Comparison of ENCODE assay signal across 8 mouse cellular contexts in genomic region chr1:134456060-134456459, GRCm38 (mm10). TPM values are rescaled to one million over a fixed set of nuclear protein-coding genes. Genes with fewer than 3 reads are reported as not detected.
DNase-seq lines count a peak whose midpoint lies in the region; ATAC-seq and TF ChIP-seq lines count a peak whose summit lies in the region.

No protein-coding gene starts in this region.

- H3K27ac ChIP-seq in forebrain, embryonic 13.5 days = no peak overlapping the region
- peak overlapping the region; percentile 93 for H3K27ac ChIP-seq in liver, embryonic 12.5 days

- intact Hi-C loops in heart, postnatal 14 days (cut with DNase I) = no loop called here

- H3K4me2 ChIP-seq in forebrain, embryonic 13.5 days = peak overlapping the region; percentile 81
- H3K4me2 ChIP-seq in liver, embryonic 12.5 days = peak overlapping the region; percentile 84

- no peak for TF ChIP-seq CTCF in C2C12 (IDR thresholded peaks at IDR 0.05; ENCODE audit: control insufficient read depth, insufficient read depth, insufficient read length)

- peak; percentile 54 for DNase-seq in heart, adult 11 months
- no peak for DNase-seq in heart, postnatal 14 days
- DNase-seq in right cerebral cortex, postnatal 4 days = no peak
- no peak for DNase-seq in gastrocnemius, postnatal 25 days
- no peak for DNase-seq in frontal cortex, postnatal 14 days (ENCODE audit: low spot score in 2 of 2)

- no peak for ATAC-seq in forebrain, embryonic 13.5 days
- ATAC-seq in liver, embryonic 12.5 days = no peak

- H3ac ChIP-seq in C2C12 (ENCODE audit: control insufficient read depth, insufficient read length, low read depth) = peak overlapping the region; percentile 100

- H3K27me3 ChIP-seq in C2C12 (ENCODE audit: control insufficient read depth, insufficient read depth, insufficient read length) = no peaks in the 10 kb centered on the region
- H3K27me3 ChIP-seq in forebrain, embryonic 13.5 days = no peaks in the 10 kb centered on the region
- 0 out of 2 replicates have a peak, but pooled peaks cover 5% of the 10 kb centered on the region for H3K27me3 ChIP-seq in liver, embryonic 12.5 days (replicated peaks)

- no peaks in the 10 kb centered on the region for H3K9me3 ChIP-seq in forebrain, embryonic 13.5 days (replicated peaks)
- H3K9me3 ChIP-seq in liver, embryonic 12.5 days (replicated peaks) = no peaks in the 10 kb centered on the region

- H3K9ac ChIP-seq in forebrain, embryonic 13.5 days = peak overlapping the region; percentile 94
- H3K9ac ChIP-seq in liver, embryonic 12.5 days = peak overlapping the region; percentile 97

- H3K79me2 ChIP-seq in C2C12 (ENCODE audit: control insufficient read depth, insufficient read depth) = peaks cover 11% of the 10 kb centered on the region

- H3K36me3 ChIP-seq in C2C12 (ENCODE audit: control insufficient read depth, insufficient read depth) = peaks cover under 1% of the 10 kb centered on the region
- H3K36me3 ChIP-seq in forebrain, embryonic 13.5 days (ENCODE audit: poor library complexity, severe bottlenecking) = peaks cover 27% of the 10 kb centered on the region
- H3K36me3 ChIP-seq in liver, embryonic 12.5 days = peaks cover 31% of the 10 kb centered on the region

- H3K4me1 ChIP-seq in forebrain, embryonic 13.5 days = peaks cover 21% of the 10 kb centered on the region
- peaks cover 56% of the 10 kb centered on the region for H3K4me1 ChIP-seq in liver, embryonic 12.5 days

- H3K4me3 ChIP-seq in C2C12 (ENCODE audit: insufficient read depth, poor library complexity, severe bottlenecking) = peak overlapping the region; percentile 72
- peak overlapping the region; percentile 92 for H3K4me3 ChIP-seq in forebrain, embryonic 13.5 days
- peak overlapping the region; percentile 97 for H3K4me3 ChIP-seq in liver, embryonic 12.5 days

- 25% methylated on average over 5 of the region's 5 CpGs for WGBS in forebrain, embryonic 13.5 days
- 8% methylated on average over 5 of the region's 5 CpGs for WGBS in liver, embryonic 12.5 days (ENCODE audit: insufficient replicate concordance)

- H3K79me3 ChIP-seq in C2C12 (ENCODE audit: low read depth) = peaks cover 2% of the 10 kb centered on the region

TF ChIP-seq in C2C12, 6 proteins besides CTCF, POLR2A, EP300 and RAD21:
- TF ChIP-seq MYOG (IDR thresholded peaks at IDR 0.05; ENCODE audit: control insufficient read depth, extremely low read depth, insufficient read length) (no peak), CEBPB (IDR thresholded peaks at IDR 0.05; ENCODE audit: low read depth) (no peak), FOSL1 (IDR thresholded peaks at IDR 0.05; ENCODE audit: insufficient read depth, low read length, poor library complexity, severe bottlenecking) (no peak)

RNA-seq across cellular contexts. Expression of gene Klhl12, which starts 0.7 kb away (rescaled TPM):
- 10 to 100 TPM; 18.1 to 19.9 TPM for total RNA-seq in heart, postnatal 14 days (2021)
- 6.5 TPM for polyA plus RNA-seq in C2C12 (2012; fragmentation: generic; extraction: Trizol)
- polyA plus RNA-seq in forebrain, embryonic 13.5 days (2015; fragmentation: Nextera tagmentation; extraction: Ambion mirVana) = 34.5 and 37.0 TPM in 2 replicates
- polyA plus RNA-seq in liver, embryonic 12.5 days (2016; fragmentation: Nextera tagmentation; extraction: Ambion mirVana) = 40.2 and 41.7 TPM in 2 replicates
- 10 to 100 TPM; 13.4 to 15.1 TPM for total RNA-seq in gastrocnemius, postnatal 25 days (2021)

RNA-seq across cellular contexts. Expression of gene Rabif, which starts 38.4 kb away (rescaled TPM):
- total RNA-seq in heart, postnatal 14 days (2021) = 10 to 100 TPM; 10.4 to 10.6 TPM
- polyA plus RNA-seq in C2C12 (2012; fragmentation: generic; extraction: Trizol) = 15.6 TPM
- 45.4 and 46.2 TPM in 2 replicates for polyA plus RNA-seq in forebrain, embryonic 13.5 days (2015; fragmentation: Nextera tagmentation; extraction: Ambion mirVana)
- polyA plus RNA-seq in liver, embryonic 12.5 days (2016; fragmentation: Nextera tagmentation; extraction: Ambion mirVana) = 23.5 and 24.2 TPM in 2 replicates
- total RNA-seq in gastrocnemius, postnatal 25 days (2021) = 1 to 10 TPM; 5.7 to 6.6 TPM

RNA-seq across cellular contexts. Expression of gene Adipor1, which starts 40.9 kb away (rescaled TPM):
- 100 to 1,000 TPM; 137 to 142 TPM for total RNA-seq in heart, postnatal 14 days (2021)
- 65.7 TPM for polyA plus RNA-seq in C2C12 (2012; fragmentation: generic; extraction: Trizol)
- polyA plus RNA-seq in forebrain, embryonic 13.5 days (2015; fragmentation: Nextera tagmentation; extraction: Ambion mirVana) = 57.8 TPM in 2 replicates
- 113 and 114 TPM in 2 replicates for polyA plus RNA-seq in liver, embryonic 12.5 days (2016; fragmentation: Nextera tagmentation; extraction: Ambion mirVana)
- total RNA-seq in gastrocnemius, postnatal 25 days (2021) = 100 to 1,000 TPM; 149 to 152 TPM

RNA-seq across cellular contexts. Expression of gene Cyb5r1, which starts 50.7 kb away (rescaled TPM):
- 10 to 100 TPM; 26.0 to 28.4 TPM for total RNA-seq in heart, postnatal 14 days (2021)
- 68.4 TPM for polyA plus RNA-seq in C2C12 (2012; fragmentation: generic; extraction: Trizol)
- polyA plus RNA-seq in forebrain, embryonic 13.5 days (2015; fragmentation: Nextera tagmentation; extraction: Ambion mirVana) = 20.3 and 20.5 TPM in 2 replicates
- 23.0 and 24.8 TPM in 2 replicates for polyA plus RNA-seq in liver, embryonic 12.5 days (2016; fragmentation: Nextera tagmentation; extraction: Ambion mirVana)
- total RNA-seq in gastrocnemius, postnatal 25 days (2021) = 10 to 100 TPM; 80.3 to 88.3 TPM
